Mouse (Mus musculus): Measurements from ENCODE around the gene Zfp385a.

- no peak for TF ChIP-seq POLR2A (IDR thresholded peaks at IDR 0.05; ENCODE audit: borderline replicate concordance, extremely low read depth, low read depth, low read length)
- no peak for TF ChIP-seq CTCF (IDR thresholded peaks at IDR 0.05; ENCODE audit: insufficient read depth, low read length)
Measured at GRCm38 (mm10) chr15:103304616-103304969, 35.3 kb downstream of the Zfp385a start.
